Mouse (Mus musculus): ENCODE measurements around the gene Socs2. TPM values are rescaled to one million over a fixed set of nuclear protein-coding genes. Genes with fewer than 3 reads are reported as not detected.

Gene Socs2
- polyA plus RNA-seq (2012) = 2.6 and 5.7 TPM in 2 replicates

GRCm38 (mm10) chr10:95416685-95417495 lies at the start of gene Socs2:
Gene Socs2 (minus strand): TSS chr10:95417180.

Other genes starting within 250 kb of the Socs2 start
- 11.0 and 13.4 TPM in 2 replicates for gene Cradd, start 93.0 kb downstream of the Socs2 start, polyA plus RNA-seq (2012)
- 15.9 and 17.4 TPM in 2 replicates for gene Mrpl42, start 84.8 kb upstream of the Socs2 start, polyA plus RNA-seq (2012)
- 61.2 and 66.0 TPM in 2 replicates for gene Ube2n, start 98.0 kb upstream of the Socs2 start, polyA plus RNA-seq (2012)
- gene Nudt4, start 147.0 kb upstream of the Socs2 start, polyA plus RNA-seq (2012) = 26.0 and 27.4 TPM in 2 replicates